ENCODE assay signal across 24 mouse cellular contexts in the genomic region with DNA sequence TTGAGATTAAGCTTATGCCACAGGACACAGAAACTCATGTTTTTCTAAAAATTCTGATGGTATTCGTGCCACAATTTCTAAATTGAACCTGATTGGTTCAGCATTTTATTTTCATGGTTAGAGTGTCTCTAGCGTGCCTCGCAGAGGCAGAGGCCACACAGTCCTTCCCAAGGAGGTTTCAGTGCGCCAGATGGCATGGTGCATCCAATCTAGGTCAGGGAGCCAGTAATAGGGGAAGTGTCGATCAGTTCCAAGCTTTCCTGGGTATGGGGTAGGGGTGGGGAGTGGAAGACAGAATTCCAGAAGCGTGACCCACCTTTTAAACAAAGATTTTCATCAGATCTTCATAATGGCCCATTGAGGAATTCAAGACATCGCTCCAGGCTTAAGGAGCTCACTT. TPM values are rescaled to one million over a fixed set of nuclear protein-coding genes. Genes with fewer than 3 reads are reported as not detected.
A peak's percentile ranks its signal among the peaks of the same experiment; 100 is the strongest.
DNase-seq lines count a peak whose midpoint lies in the region; ATAC-seq and TF ChIP-seq lines count a peak whose summit lies in the region.
"Had no signal": no experiment of that assay in that cellular context is flagged by ENCODE, and none has a peak within 500 bp of the region (broad histone marks: within the 10 kb centered on the region; RNA-seq: fewer than 3 reads in every experiment).

No protein-coding gene starts in this region.

- DNase-seq in left cerebral cortex, postnatal 4 days, result peak; percentile 31
- DNase-seq in left cerebral cortex, adult 2 months (ENCODE audit: extremely low spot score in 1 of 2, low spot score in 2 of 2), result no peak
- peak; percentile 78 to 88 for DNase-seq in cerebellum, adult 2 months
- DNase-seq in cerebellum, postnatal 14 days, result peak; percentile 76 to 85
- DNase-seq in adrenal gland, postnatal 4 days (ENCODE audit: low spot score in 2 of 2), result no peak
- DNase-seq in adrenal gland, adult 2 months, result no peak
- DNase-seq: adrenal gland, postnatal 14 days; gastrocnemius, postnatal 36 days; heart, adult 18-20 months; heart, postnatal 36 days; kidney, adult 11 months; kidney, postnatal 14 days; right cerebral cortex, postnatal 25 days; thymus, postnatal 14 days had no signal

- H3K36me3 ChIP-seq in forebrain, embryonic 12.5 days (replicated peaks), result no peaks in the 10 kb centered on the region
- H3K36me3 ChIP-seq: forebrain, embryonic 15.5 days; hindbrain, embryonic 12.5 days; limb, embryonic 13.5 days; lung, embryonic 15.5 days; neural tube, embryonic 13.5 days had no signal

- no peak for TF ChIP-seq POLR2A in cerebellum, adult 2 months (IDR thresholded peaks at IDR 0.05; ENCODE audit: borderline replicate concordance, insufficient read depth, low read length)

- H3K9me3 ChIP-seq in forebrain, embryonic 12.5 days, result no peaks in the 10 kb centered on the region
- H3K9me3 ChIP-seq: forebrain, embryonic 15.5 days; hindbrain, embryonic 12.5 days; limb, embryonic 13.5 days; lung, embryonic 15.5 days; neural tube, embryonic 13.5 days had no signal

- intact Hi-C loops in left cerebral cortex, postnatal 4 days (cut with DNase I), result no loop called here
- intact Hi-C loops in left cerebral cortex, adult 2 months (cut with DNase I), result no loop called here

- H3K27me3 ChIP-seq in cerebellum, adult 2 months (ENCODE audit: control insufficient read depth, insufficient read depth, low read length), result no peaks in the 10 kb centered on the region
- no peaks in the 10 kb centered on the region for H3K27me3 ChIP-seq in forebrain, embryonic 12.5 days
- H3K27me3 ChIP-seq: forebrain, embryonic 15.5 days; hindbrain, embryonic 12.5 days; limb, embryonic 13.5 days; lung, embryonic 15.5 days; neural tube, embryonic 13.5 days; Patski had no signal

- H3K4me1 ChIP-seq in cerebellum, adult 2 months (ENCODE audit: control insufficient read depth, insufficient read depth, low read length), result peaks cover 18% of the 10 kb centered on the region
- no peaks in the 10 kb centered on the region for H3K4me1 ChIP-seq in forebrain, embryonic 12.5 days
- H3K4me1 ChIP-seq: forebrain, embryonic 15.5 days; hindbrain, embryonic 12.5 days; limb, embryonic 13.5 days; neural tube, embryonic 13.5 days had no signal

- no peak for ATAC-seq in forebrain, embryonic 12.5 days (ENCODE audit: low FRiP score)
- ATAC-seq: forebrain, embryonic 15.5 days; Patski had no signal

- H3K27ac ChIP-seq in left cerebral cortex, adult 2 months, result no peak overlapping the region
- no peak overlapping the region for H3K27ac ChIP-seq in cerebellum, adult 2 months (ENCODE audit: insufficient read depth, low read length)
- no peak overlapping the region for H3K27ac ChIP-seq in forebrain, embryonic 12.5 days
- H3K27ac ChIP-seq: forebrain, embryonic 15.5 days; hindbrain, embryonic 12.5 days; limb, embryonic 13.5 days; lung, embryonic 15.5 days; neural tube, embryonic 13.5 days had no signal

- 12% methylated on average over 7 of the region's 7 CpGs for WGBS in cerebellum, adult 2 months
- WGBS in forebrain, embryonic 12.5 days, result 81% methylated on average over 7 of the region's 7 CpGs

- TF ChIP-seq CTCF in left cerebral cortex, adult 2 months (IDR thresholded peaks at IDR 0.05), result no peak
- no peak for TF ChIP-seq CTCF in cerebellum, adult 2 months (IDR thresholded peaks at IDR 0.05; ENCODE audit: borderline replicate concordance, insufficient read depth, low read depth, low read length)

- no peak overlapping the region for H3K9ac ChIP-seq in forebrain, embryonic 12.5 days
- H3K9ac ChIP-seq: forebrain, embryonic 15.5 days; hindbrain, embryonic 12.5 days; limb, embryonic 13.5 days; lung, embryonic 15.5 days; neural tube, embryonic 13.5 days had no signal

- no peak overlapping the region for H3K4me3 ChIP-seq in left cerebral cortex, adult 2 months
- H3K4me3 ChIP-seq in cerebellum, adult 2 months (replicated peaks; ENCODE audit: insufficient read depth, low read depth, low read length), result no peak overlapping the region
- no peak overlapping the region for H3K4me3 ChIP-seq in forebrain, embryonic 12.5 days (replicated peaks)
- H3K4me3 ChIP-seq: forebrain, embryonic 15.5 days; hindbrain, embryonic 12.5 days; limb, embryonic 13.5 days; lung, embryonic 15.5 days; neural tube, embryonic 13.5 days had no signal

- no peak overlapping the region for H3K4me2 ChIP-seq in forebrain, embryonic 12.5 days
- H3K4me2 ChIP-seq: forebrain, embryonic 15.5 days; heart, embryonic 11.5 days; hindbrain, embryonic 12.5 days; limb, embryonic 13.5 days; liver, embryonic 11.5 days; lung, embryonic 15.5 days; midbrain, embryonic 11.5 days; neural tube, embryonic 13.5 days had no signal

RNA-seq across cellular contexts. Expression of gene Camk2d, which starts 36.5 kb away (rescaled TPM):
- total RNA-seq in left cerebral cortex, postnatal 4 days (2021), result 10 to 100 TPM; 74.5 to 96.9 TPM
- 100 to 1,000 TPM; 176 to 181 TPM for total RNA-seq in left cerebral cortex, adult 2 months (2021)
- 162 and 183 TPM in 2 replicates for polyA plus RNA-seq in cerebellum, adult 2 months (2012; rRNA removed)
- 100 to 1,000 TPM in 1 of 2 experiments, 10 to 100 TPM in 1; 99.4 to 100 TPM for total RNA-seq in adrenal gland, postnatal 4 days (2021)
- polyA plus RNA-seq in forebrain, embryonic 12.5 days (2016; fragmentation: Nextera tagmentation; extraction: Ambion mirVana), result 19.7 and 24.0 TPM in 2 replicates
- 100 to 1,000 TPM; 101 to 116 TPM for total RNA-seq in adrenal gland, adult 2 months (2021)
- polyA plus RNA-seq in adrenal gland, adult 2 months (2012; rRNA removed), result 112 and 134 TPM in 2 replicates

Comparison
In these comparisons a context has a peak if more than half of its experiments do, and no peak if none do; other contexts are left out.
1. DNase-seq: peak in left cerebral cortex, postnatal 4 days (single experiment), cerebellum, adult 2 months (2 of 2) and cerebellum, postnatal 14 days (2 of 2); none in left cerebral cortex, adult 2 months (0 of 2), adrenal gland, postnatal 4 days (0 of 2) and adrenal gland, adult 2 months (single experiment).